Mouse (Mus musculus): ENCODE measurements around the gene Agt. TPM values are rescaled to one million over a fixed set of nuclear protein-coding genes. Genes with fewer than 3 reads are reported as not detected.

Gene Agt
- 1.6 TPM for polyA plus RNA-seq (2014; fragmentation: Illumina TruSeq; extraction: RNeasy Lipid Tissue Mini Kit (QIAGEN cat#74804); ENCODE audit: low read depth, low replicate concordance)

DNA sequence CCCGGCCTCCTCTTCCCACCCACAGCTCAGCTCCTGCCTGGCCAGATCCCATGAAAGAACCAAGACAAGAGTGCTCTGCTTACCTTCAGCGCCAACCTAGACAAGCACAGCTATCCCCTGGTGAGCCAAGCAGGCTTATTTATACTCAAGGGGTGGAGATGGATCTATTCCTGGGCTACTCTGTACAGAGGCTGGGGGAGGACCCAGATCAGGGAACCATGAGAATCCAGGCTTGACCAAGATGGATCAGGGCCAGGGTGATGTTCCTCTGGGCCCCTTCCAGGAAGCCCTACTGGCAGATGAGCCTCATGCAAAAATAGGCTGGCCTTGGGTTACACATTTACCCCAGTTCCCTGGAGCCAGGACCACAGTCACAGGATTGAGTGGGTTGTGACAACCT, at the start of gene Agt:
Gene Agt, minus strand, starts transcription at position 114 of the 400 bp plus-strand sequence.

GRCm38 (mm10) chr8:124575811-124576210, 6.3 kb upstream of the Agt start, which contains the start of gene Capn9:
Gene Capn9, plus strand, starts transcription at chr8:124576111.

GRCm38 (mm10) chr8:124520249-124521080, 49.0 kb downstream of the Agt start, which contains the start of gene Cog2:
Gene Cog2, plus strand, starts transcription at chr8:124520767.

Other genes starting within 250 kb of the Agt start
- 2.6 TPM for gene Pgbd5, start 130.0 kb downstream of the Agt start, polyA plus RNA-seq (2014; fragmentation: Illumina TruSeq; extraction: RNeasy Lipid Tissue Mini Kit (QIAGEN cat#74804); ENCODE audit: low read depth, low replicate concordance)
- gene Cog2, start 48.9 kb downstream of the Agt start, polyA plus RNA-seq (2014; fragmentation: Illumina TruSeq; extraction: RNeasy Lipid Tissue Mini Kit (QIAGEN cat#74804); ENCODE audit: low read depth, low replicate concordance): 13.0 TPM
- gene Capn9, start 6.4 kb upstream of the Agt start, polyA plus RNA-seq (2014; fragmentation: Illumina TruSeq; extraction: RNeasy Lipid Tissue Mini Kit (QIAGEN cat#74804); ENCODE audit: low read depth, low replicate concordance): not detected
- 19.2 TPM for gene 2310022B05Rik, start 93.7 kb upstream of the Agt start, polyA plus RNA-seq (2014; fragmentation: Illumina TruSeq; extraction: RNeasy Lipid Tissue Mini Kit (QIAGEN cat#74804); ENCODE audit: low read depth, low replicate concordance)
- gene Ttc13, start 152.3 kb upstream of the Agt start, polyA plus RNA-seq (2014; fragmentation: Illumina TruSeq; extraction: RNeasy Lipid Tissue Mini Kit (QIAGEN cat#74804); ENCODE audit: low read depth, low replicate concordance): 32.3 TPM
- gene Arv1, start 152.4 kb upstream of the Agt start, polyA plus RNA-seq (2014; fragmentation: Illumina TruSeq; extraction: RNeasy Lipid Tissue Mini Kit (QIAGEN cat#74804); ENCODE audit: low read depth, low replicate concordance): 2.7 TPM
- gene Fam89a, start 182.1 kb upstream of the Agt start, polyA plus RNA-seq (2014; fragmentation: Illumina TruSeq; extraction: RNeasy Lipid Tissue Mini Kit (QIAGEN cat#74804); ENCODE audit: low read depth, low replicate concordance): 0.47 TPM
- 0.17 TPM for gene Trim67, start 223.4 kb upstream of the Agt start, polyA plus RNA-seq (2014; fragmentation: Illumina TruSeq; extraction: RNeasy Lipid Tissue Mini Kit (QIAGEN cat#74804); ENCODE audit: low read depth, low replicate concordance)

Data from adrenal gland, adult 10 weeks (tissue).